Mouse (Mus musculus): ENCODE results near the gene Foxc2. TPM values are rescaled to one million over a fixed set of nuclear protein-coding genes. Genes with fewer than 3 reads are reported as not detected.

The Foxc2 gene
- polyA plus RNA-seq, 1 experiment from 2014 or later: 0.20 TPM

- H3K4me1 ChIP-seq (ENCODE audit: control insufficient read depth, insufficient read depth, low read length): peaks cover 15% of the 10 kb centered on the region
- H3K9me3 ChIP-seq (ENCODE audit: control insufficient read depth, low read length): 0 out of 2 replicates have a peak, but pooled peaks cover 3% of the 10 kb centered on the region
- WGBS: 3% methylated on average over 25 of the region's 25 CpGs
- peaks cover 60% of the 10 kb centered on the region for H3K27me3 ChIP-seq (replicated peaks; ENCODE audit: control insufficient read depth, insufficient read depth, low read length)
- H3K36me3 ChIP-seq (ENCODE audit: control insufficient read depth, insufficient read depth, low read length): no peaks in the 10 kb centered on the region
- no peak overlapping the region for H3K4me2 ChIP-seq (ENCODE audit: low read depth, low read length)
- ATAC-seq: no peak
- no peak overlapping the region for H3K9ac ChIP-seq (ENCODE audit: low read depth, low read length)
- H3K4me3 ChIP-seq (ENCODE audit: low read length): no peak overlapping the region
- H3K27ac ChIP-seq (ENCODE audit: low read length): no peak overlapping the region
Measured at GRCm38 (mm10) chr8:121115136-121115535, 835 bp upstream of the Foxc2 start.

GRCm38 (mm10) chr8:121116591-121117185 is 717 bp downstream of the Foxc2 start:
- 0 out of 2 replicates have a peak, but pooled peaks cover 3% of the 10 kb centered on the region for H3K9me3 ChIP-seq (ENCODE audit: control insufficient read depth, low read length)
- H3K4me1 ChIP-seq (ENCODE audit: control insufficient read depth, insufficient read depth, low read length): peaks cover 15% of the 10 kb centered on the region
- H3K4me3 ChIP-seq (ENCODE audit: low read length): peak overlapping the region; percentile 58
- no peaks in the 10 kb centered on the region for H3K36me3 ChIP-seq (ENCODE audit: control insufficient read depth, insufficient read depth, low read length)
- no peak overlapping the region for H3K27ac ChIP-seq (ENCODE audit: low read length)
- peaks cover 69% of the 10 kb centered on the region for H3K27me3 ChIP-seq (replicated peaks; ENCODE audit: control insufficient read depth, insufficient read depth, low read length)
- H3K9ac ChIP-seq (ENCODE audit: low read depth, low read length): peak overlapping the region; percentile 61
- ATAC-seq: peak; percentile 39; the same call in 1 of the 2 replicates
- WGBS: under 1% methylated on average over 51 of the region's 55 CpGs
- H3K4me2 ChIP-seq (ENCODE audit: low read depth, low read length): peak overlapping the region; percentile 90

GRCm38 (mm10) chr8:121117186-121117651 is 1.2 kb downstream of the Foxc2 start:
- H3K9ac ChIP-seq (ENCODE audit: low read depth, low read length): no peak overlapping the region
- H3K27ac ChIP-seq (ENCODE audit: low read length): no peak overlapping the region
- ATAC-seq: no peak

GRCm38 (mm10) chr8:121117906-121118305 is 1.9 kb downstream of the Foxc2 start:
- H3K9ac ChIP-seq (ENCODE audit: low read depth, low read length): no peak overlapping the region
- WGBS: 1% methylated on average over 28 of the region's 28 CpGs
- peak overlapping the region; percentile 90; the same call in 1 of the 2 replicates for H3K4me2 ChIP-seq (ENCODE audit: low read depth, low read length)

More at GRCm38 (mm10) chr8:121117186-121117651, 1.2 kb downstream of the Foxc2 start:
- Histone ChIP-seq H3K4me2 (ENCODE audit: low read depth, low read length) (peak overlapping the region; percentile 90), H3K4me1 (ENCODE audit: control insufficient read depth, insufficient read depth, low read length) (peaks cover 15% of the 10 kb centered on the region), H3K9me3 (ENCODE audit: control insufficient read depth, low read length) (0 out of 2 replicates have a peak, but pooled peaks cover 3% of the 10 kb centered on the region), H3K4me3 (ENCODE audit: low read length) (peak overlapping the region; percentile 58), H3K36me3 (ENCODE audit: control insufficient read depth, insufficient read depth, low read length) (no peaks in the 10 kb centered on the region), H3K27me3 (replicated peaks; ENCODE audit: control insufficient read depth, insufficient read depth, low read length) (peaks cover 73% of the 10 kb centered on the region)
- WGBS: 1% methylated on average over 62 of the region's 62 CpGs

GRCm38 (mm10) chr8:121118634-121119420 is 2.9 kb downstream of the Foxc2 start:
- no peak overlapping the region for H3K4me3 ChIP-seq (ENCODE audit: low read length)
- 9% methylated on average over 18 of the region's 18 CpGs for WGBS

More at GRCm38 (mm10) chr8:121117906-121118305, 1.9 kb downstream of the Foxc2 start:
- H3K27ac ChIP-seq (ENCODE audit: low read length): no peak overlapping the region
- no peaks in the 10 kb centered on the region for H3K36me3 ChIP-seq (ENCODE audit: control insufficient read depth, insufficient read depth, low read length)
- H3K9me3 ChIP-seq (ENCODE audit: control insufficient read depth, low read length): 0 out of 2 replicates have a peak, but pooled peaks cover 3% of the 10 kb centered on the region
- ATAC-seq: no peak
- peak overlapping the region; percentile 18; the same call in 1 of the 2 replicates for H3K4me3 ChIP-seq (ENCODE audit: low read length)
- peaks cover 80% of the 10 kb centered on the region for H3K27me3 ChIP-seq (replicated peaks; ENCODE audit: control insufficient read depth, insufficient read depth, low read length)
- peaks cover 15% of the 10 kb centered on the region for H3K4me1 ChIP-seq (ENCODE audit: control insufficient read depth, insufficient read depth, low read length)

GRCm38 (mm10) chr8:121119635-121120455 is 3.9 kb downstream of the Foxc2 start:
- H3K9me3 ChIP-seq (ENCODE audit: control insufficient read depth, low read length): 0 out of 2 replicates have a peak, but pooled peaks cover 3% of the 10 kb centered on the region
- 25% methylated on average over 12 of the region's 12 CpGs for WGBS
- H3K4me3 ChIP-seq (ENCODE audit: low read length): no peak overlapping the region
- no peak overlapping the region for H3K9ac ChIP-seq (ENCODE audit: low read depth, low read length)
- no peak for ATAC-seq
- peaks cover 15% of the 10 kb centered on the region for H3K4me1 ChIP-seq (ENCODE audit: control insufficient read depth, insufficient read depth, low read length)
- H3K36me3 ChIP-seq (ENCODE audit: control insufficient read depth, insufficient read depth, low read length): no peaks in the 10 kb centered on the region
- H3K4me2 ChIP-seq (ENCODE audit: low read depth, low read length): no peak overlapping the region
- H3K27me3 ChIP-seq (replicated peaks; ENCODE audit: control insufficient read depth, insufficient read depth, low read length): peaks cover 86% of the 10 kb centered on the region
- no peak overlapping the region for H3K27ac ChIP-seq (ENCODE audit: low read length)

More at GRCm38 (mm10) chr8:121118634-121119420, 2.9 kb downstream of the Foxc2 start:
- no peak overlapping the region for H3K4me2 ChIP-seq (ENCODE audit: low read depth, low read length)
- H3K4me1 ChIP-seq (ENCODE audit: control insufficient read depth, insufficient read depth, low read length): peaks cover 15% of the 10 kb centered on the region
- peaks cover 85% of the 10 kb centered on the region for H3K27me3 ChIP-seq (replicated peaks; ENCODE audit: control insufficient read depth, insufficient read depth, low read length)
- H3K9me3 ChIP-seq (ENCODE audit: control insufficient read depth, low read length): 0 out of 2 replicates have a peak, but pooled peaks cover 3% of the 10 kb centered on the region
- H3K27ac ChIP-seq (ENCODE audit: low read length): no peak overlapping the region
- no peaks in the 10 kb centered on the region for H3K36me3 ChIP-seq (ENCODE audit: control insufficient read depth, insufficient read depth, low read length)
- ATAC-seq: no peak
- no peak overlapping the region for H3K9ac ChIP-seq (ENCODE audit: low read depth, low read length)

GRCm38 (mm10) chr8:121120456-121121419 is 4.8 kb downstream of the Foxc2 start:
- Histone ChIP-seq H3K27me3 (replicated peaks; ENCODE audit: control insufficient read depth, insufficient read depth, low read length) (peaks cover 86% of the 10 kb centered on the region), H3K4me2 (ENCODE audit: low read depth, low read length) (no peak overlapping the region), H3K9ac (ENCODE audit: low read depth, low read length) (no peak overlapping the region), H3K9me3 (ENCODE audit: control insufficient read depth, low read length) (0 out of 2 replicates have a peak, but pooled peaks cover 3% of the 10 kb centered on the region), H3K4me3 (ENCODE audit: low read length) (no peak overlapping the region), H3K27ac (ENCODE audit: low read length) (no peak overlapping the region), H3K36me3 (ENCODE audit: control insufficient read depth, insufficient read depth, low read length) (no peaks in the 10 kb centered on the region), H3K4me1 (ENCODE audit: control insufficient read depth, insufficient read depth, low read length) (peaks cover 20% of the 10 kb centered on the region)
- ATAC-seq: no peak
- 15% methylated on average over 17 of the region's 17 CpGs for WGBS

GRCm38 (mm10) chr8:121121704-121122103 is 5.7 kb downstream of the Foxc2 start:
- no peak for ATAC-seq
- H3K9me3 ChIP-seq (ENCODE audit: control insufficient read depth, low read length): 0 out of 2 replicates have a peak, but pooled peaks cover 3% of the 10 kb centered on the region
- H3K9ac ChIP-seq (ENCODE audit: low read depth, low read length): no peak overlapping the region
- no peaks in the 10 kb centered on the region for H3K36me3 ChIP-seq (ENCODE audit: control insufficient read depth, insufficient read depth, low read length)
- peaks cover 15% of the 10 kb centered on the region for H3K4me1 ChIP-seq (ENCODE audit: control insufficient read depth, insufficient read depth, low read length)
- H3K27ac ChIP-seq (ENCODE audit: low read length): no peak overlapping the region
- peaks cover 88% of the 10 kb centered on the region for H3K27me3 ChIP-seq (replicated peaks; ENCODE audit: control insufficient read depth, insufficient read depth, low read length)
- 18% methylated on average over 8 of the region's 8 CpGs for WGBS
- H3K4me2 ChIP-seq (ENCODE audit: low read depth, low read length): no peak overlapping the region
- H3K4me3 ChIP-seq (ENCODE audit: low read length): no peak overlapping the region

Measured in intestine, embryonic 16.5 days (tissue).